Mouse (Mus musculus) olfactory bulb, adult 2 months (tissue): Measurements from ENCODE around the gene Akap7. TPM values are rescaled to one million over a fixed set of nuclear protein-coding genes. Genes with fewer than 3 reads are reported as not detected.

Experiments
- H3K27ac ChIP-seq: fragments of 200-500 bp; 2 replicates; pipeline ENCODE4 v1.5.1; 2012; ENCODE audit warnings: low read depth, low read length; ENCODE audit not compliant: insufficient read depth
- H3K4me1 ChIP-seq: fragments of 200-500 bp; 2 replicates; pipeline ENCODE4 v1.6.1; 2012; ENCODE audit warnings: low read length; ENCODE audit not compliant: control insufficient read depth, insufficient read depth
- H3K4me3 ChIP-seq: fragments of 200-500 bp; 2 replicates; pipeline ENCODE4 v1.5.1; 2012; ENCODE audit warnings: mild to moderate bottlenecking, low read depth, low read length, moderate library complexity; ENCODE audit not compliant: insufficient read depth
- CTCF ChIP-seq: fragments of 200-500 bp; IDR thresholded peaks from 2 replicates; pipeline ENCODE4 v1.5.1; 2012; ENCODE audit warnings: low read depth, mild to moderate bottlenecking, low read length, moderate library complexity; ENCODE audit not compliant: insufficient read depth
- POLR2A ChIP-seq: fragments of 200-500 bp; IDR thresholded peaks from 2 replicates; pipeline ENCODE4 v1.6.1; 2012; ENCODE audit warnings: mild to moderate bottlenecking, low read depth, low read length, moderate library complexity; ENCODE audit not compliant: insufficient read depth
- WGBS: fragments of 180-500 bp; shearing (Covaris S2); methylation state at CpG from one replicate; pipeline ENCODE4 v1.1.7; 2018; 5-methylcytosine and 5-hydroxymethylcytosine counted together
- polyA plus RNA-seq: library from polyadenylated mRNA; stranded (reverse); fragments of >200 nt; gene quantifications from 2 replicates; pipeline ENCODE4 v1.2.4, GENCODE M21; 2012; ENCODE audit warnings: low replicate concordance; ENCODE audit not compliant: missing spikeins, insufficient read depth, insufficient read length

The Akap7 gene
- polyA plus RNA-seq, 1 experiment: not detected

DNA sequence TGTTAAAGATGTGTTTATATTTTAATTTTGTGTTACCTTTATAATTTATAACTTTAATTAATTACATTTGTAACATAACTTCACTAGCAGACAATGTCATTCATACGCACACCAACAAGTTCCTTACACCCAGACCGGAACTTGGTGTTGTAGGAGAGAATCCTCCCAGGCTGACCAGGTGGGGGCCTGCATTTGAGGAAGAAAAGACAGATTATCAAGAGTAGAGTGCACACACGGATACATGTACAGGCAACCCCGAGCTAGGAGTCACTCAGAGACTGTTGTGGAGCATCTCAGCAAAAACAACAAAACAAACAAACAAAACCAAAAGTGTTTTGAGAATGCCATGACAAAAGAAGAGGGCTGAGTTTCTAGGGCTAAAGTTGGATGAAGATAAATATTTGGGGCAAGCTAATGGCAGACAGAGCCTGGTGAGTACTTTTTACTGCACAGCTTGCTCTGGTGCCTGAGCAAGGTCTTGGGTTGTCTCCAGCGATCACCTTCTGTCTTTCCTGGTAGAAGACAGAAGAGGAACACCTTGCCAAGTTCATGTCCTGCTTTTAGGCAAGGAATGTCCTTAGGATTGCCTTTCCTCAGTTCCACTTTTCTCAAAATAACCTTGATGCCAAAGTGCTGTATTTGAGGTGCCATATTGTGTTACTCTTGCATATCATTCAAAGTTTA lies 186.7 kb downstream of the Akap7 start:
- Histone ChIP-seq H3K27ac (no peak overlapping the region), H3K4me3 (no peak overlapping the region), H3K4me1 (no peaks in the 10 kb centered on the region)
- WGBS: 92% methylated on average over 5 of the region's 5 CpGs
- TF ChIP-seq CTCF: no peak
- TF ChIP-seq POLR2A: no peak

Other genes starting within 250 kb of the Akap7 start
- gene Epb41l2, start 51.9 kb upstream of the Akap7 start, polyA plus RNA-seq: 421 TPM in 1 of 2 replicates, not detected in the other
- gene Smlr1, start 228.4 kb upstream of the Akap7 start, polyA plus RNA-seq: not detected in 2 replicates